In the genomic region with DNA sequence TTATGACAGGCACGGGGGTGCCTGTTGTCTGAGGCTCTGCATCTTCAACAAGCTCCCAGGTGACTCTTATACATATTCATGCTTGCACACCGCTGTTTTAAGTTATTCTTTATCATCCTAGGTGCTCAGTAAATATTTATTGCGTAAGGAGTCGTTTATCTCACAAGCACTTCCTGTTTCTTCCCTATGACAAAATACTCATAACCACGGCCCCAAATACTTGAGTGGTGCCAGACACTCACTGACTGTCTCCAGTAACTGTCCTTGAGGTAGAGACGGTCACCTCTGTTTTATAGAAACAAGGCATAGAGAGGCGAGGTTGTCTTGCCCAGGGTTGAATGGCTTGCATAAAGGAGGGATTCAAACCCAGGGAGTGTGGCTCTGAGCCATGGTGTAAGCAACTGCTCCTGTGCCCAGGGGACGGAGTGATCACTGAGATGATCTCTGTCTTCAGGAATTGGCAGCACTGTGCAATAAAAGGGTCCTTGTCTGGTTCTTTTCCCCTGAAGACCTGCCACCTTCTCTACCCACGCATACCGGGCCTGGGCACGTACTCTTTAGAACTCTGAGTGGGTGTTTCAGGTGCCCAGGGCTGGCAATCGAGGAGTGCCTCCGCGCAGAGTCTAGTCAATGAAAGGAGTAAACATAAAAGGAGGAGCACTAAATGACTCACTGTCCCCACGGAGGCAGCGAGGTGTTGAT, we compare ENCODE assay signal across 16 mouse cellular contexts. TPM values are rescaled to one million over a fixed set of nuclear protein-coding genes. Genes with fewer than 3 reads are reported as not detected.
"Had no signal": no experiment of that assay in that cellular context is flagged by ENCODE, and none has a peak within 500 bp of the region (broad histone marks: within the 10 kb centered on the region; RNA-seq: fewer than 3 reads in every experiment).

No protein-coding gene starts in this region.

- H3K4me2 ChIP-seq: limb, embryonic 13.5 days; midbrain, embryonic 12.5 days; neural tube, embryonic 12.5 days had no signal

- H3K27ac ChIP-seq: limb, embryonic 13.5 days; liver, embryonic 14.5 days; midbrain, embryonic 12.5 days; neural tube, embryonic 12.5 days had no signal

- H3K9ac ChIP-seq: limb, embryonic 13.5 days; liver, embryonic 14.5 days; midbrain, embryonic 12.5 days; neural tube, embryonic 12.5 days had no signal

- DNase-seq: kidney, adult 2 months; kidney, postnatal 25 days; left cerebral cortex, postnatal 4 days; lung, adult 18-20 months; right cerebral cortex, postnatal 4 days; spleen, adult 18-20 months; thymus, adult 18-20 months; thymus, postnatal 14 days had no signal

- H3K9me3 ChIP-seq: limb, embryonic 13.5 days; megakaryocyte, embryonic 14.5 days; midbrain, embryonic 12.5 days; neural tube, embryonic 12.5 days had no signal

- H3K27me3 ChIP-seq: midbrain, embryonic 12.5 days; neural tube, embryonic 12.5 days had no signal

- H3K4me1 ChIP-seq: megakaryocyte, embryonic 14.5 days had no signal

- H3K36me3 ChIP-seq: limb, embryonic 13.5 days; midbrain, embryonic 12.5 days; neural tube, embryonic 12.5 days had no signal

- H3K4me3 ChIP-seq: limb, embryonic 13.5 days; megakaryocyte, embryonic 14.5 days; midbrain, embryonic 12.5 days; neural tube, embryonic 12.5 days had no signal

RNA-seq across cellular contexts. Expression of gene Dscaml1, which starts 13.8 kb away (rescaled TPM):
- total RNA-seq: monocyte, adult 5-6 weeks; neutrophil, adult 5-6 weeks had no signal
- polyA plus RNA-seq: liver, embryonic 14.5 days had no signal

RNA-seq across cellular contexts. Expression of gene Fxyd2, which starts 40.8 kb away (rescaled TPM):
- total RNA-seq: liver, adult 2 months; monocyte, adult 5-6 weeks; neutrophil, adult 5-6 weeks had no signal
